Mouse (Mus musculus): Measurements from ENCODE around the gene 1700028P14Rik. TPM values are rescaled to one million over a fixed set of nuclear protein-coding genes. Genes with fewer than 3 reads are reported as not detected.

1700028P14Rik gene
- polyA plus RNA-seq, 1 experiment from 2014 or later = 0.62 TPM

DNA sequence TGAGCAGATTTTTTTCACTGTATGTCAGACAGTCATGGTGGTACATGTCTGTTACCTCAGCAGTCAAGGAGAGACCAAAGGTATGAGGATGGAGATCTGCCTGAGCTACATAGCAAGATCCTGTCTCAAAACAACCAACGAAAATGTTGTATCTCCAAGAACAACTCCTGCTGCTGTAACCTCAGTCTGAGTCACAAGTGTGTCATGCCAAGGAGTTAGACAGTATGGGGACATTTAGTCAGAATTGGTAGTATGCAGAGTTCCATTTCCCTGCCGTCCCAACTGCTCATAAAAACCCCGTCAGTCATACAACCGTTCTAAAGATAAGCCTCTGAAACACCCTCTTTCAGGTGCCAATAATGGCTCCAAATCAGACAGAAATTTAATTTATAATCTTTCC is 130.8 kb downstream of the 1700028P14Rik start:
- no peak overlapping the region for H3K4me2 ChIP-seq (replicated peaks)
- 94% methylated on average over 4 of the region's 4 CpGs for WGBS
- no peak overlapping the region for H3K4me3 ChIP-seq (replicated peaks)
- no peaks in the 10 kb centered on the region for H3K9me3 ChIP-seq
- no peaks in the 10 kb centered on the region for H3K36me3 ChIP-seq
- ATAC-seq = no peak
- no peak overlapping the region for H3K27ac ChIP-seq
- no peaks in the 10 kb centered on the region for H3K4me1 ChIP-seq (replicated peaks)
- H3K27me3 ChIP-seq = no peaks in the 10 kb centered on the region
- H3K9ac ChIP-seq (replicated peaks) = no peak overlapping the region

DNA sequence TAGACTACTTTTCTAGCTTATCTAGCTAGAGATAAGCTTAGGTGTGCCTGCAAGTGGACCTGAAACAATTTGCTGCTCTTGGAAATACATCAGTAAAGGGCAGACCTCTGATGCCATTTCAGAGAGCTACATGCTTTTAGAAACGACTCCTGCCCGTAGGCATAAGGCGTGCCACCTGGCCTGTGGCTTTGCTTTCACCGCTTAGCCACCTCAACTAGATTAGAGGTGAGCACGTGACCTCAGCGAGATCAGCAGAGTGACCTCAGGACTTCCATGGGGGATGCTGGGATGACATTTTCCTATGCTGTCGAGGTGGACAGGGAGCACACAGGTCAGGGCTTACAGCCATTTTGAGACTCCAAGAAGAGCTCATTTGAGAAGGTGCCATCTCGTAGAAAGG is 131.5 kb downstream of the 1700028P14Rik start:
- Histone ChIP-seq H3K4me1 (replicated peaks) (no peaks in the 10 kb centered on the region), H3K27ac (no peak overlapping the region), H3K9me3 (no peaks in the 10 kb centered on the region), H3K4me2 (replicated peaks) (no peak overlapping the region), H3K9ac (replicated peaks) (no peak overlapping the region), H3K36me3 (no peaks in the 10 kb centered on the region), H3K27me3 (no peaks in the 10 kb centered on the region), H3K4me3 (replicated peaks) (no peak overlapping the region)
- 87% methylated on average over 8 of the region's 8 CpGs for WGBS
- no peak for ATAC-seq

DNA sequence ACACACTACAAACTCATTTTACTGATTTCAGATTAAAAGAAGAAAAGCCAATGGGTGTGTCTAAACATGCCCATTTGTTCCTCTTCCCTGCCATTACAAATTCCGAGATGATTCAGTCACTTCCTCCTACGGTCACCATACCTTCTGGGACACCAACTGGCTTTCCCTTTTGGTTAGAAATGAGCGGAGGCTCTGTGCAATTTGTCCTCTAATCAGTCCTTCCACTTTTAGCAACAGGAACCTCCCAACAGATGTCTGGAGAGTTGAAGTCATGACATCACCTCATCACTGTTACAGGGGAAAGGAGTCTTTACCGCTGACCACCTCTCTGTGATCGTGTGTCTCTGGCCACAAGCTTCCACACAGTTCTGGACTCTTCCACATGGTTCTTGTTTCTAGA is 132.0 kb downstream of the 1700028P14Rik start:
- Histone ChIP-seq H3K4me2 (replicated peaks) (no peak overlapping the region), H3K36me3 (no peaks in the 10 kb centered on the region), H3K9ac (replicated peaks) (no peak overlapping the region), H3K27ac (no peak overlapping the region), H3K9me3 (no peaks in the 10 kb centered on the region), H3K4me3 (replicated peaks) (no peak overlapping the region), H3K27me3 (no peaks in the 10 kb centered on the region), H3K4me1 (replicated peaks) (no peaks in the 10 kb centered on the region)
- ATAC-seq = no peak
- 90% methylated on average over 5 of the region's 5 CpGs for WGBS

DNA sequence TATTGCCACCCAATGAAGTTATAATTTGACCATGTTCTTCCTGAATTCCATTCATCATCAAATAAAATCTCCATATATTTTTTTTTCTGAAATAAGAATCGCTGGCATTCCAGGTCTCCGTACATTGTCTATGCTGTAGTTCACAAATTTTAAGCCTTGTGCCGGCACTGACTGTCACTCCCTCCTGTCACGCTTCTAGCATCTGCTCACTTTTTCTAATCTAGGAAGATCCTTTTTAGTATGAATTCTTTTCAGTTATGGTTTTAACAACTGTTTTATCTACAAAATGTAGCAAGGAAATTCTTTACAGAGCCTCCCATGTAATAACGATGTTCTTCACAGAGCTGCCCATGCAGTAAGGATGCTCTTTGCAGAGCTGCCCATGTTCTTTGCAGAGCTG is 134.1 kb downstream of the 1700028P14Rik start:
- Histone ChIP-seq H3K36me3 (no peaks in the 10 kb centered on the region), H3K27me3 (no peaks in the 10 kb centered on the region), H3K9ac (replicated peaks) (no peak overlapping the region), H3K4me3 (replicated peaks) (no peak overlapping the region), H3K27ac (no peak overlapping the region), H3K4me1 (replicated peaks) (no peaks in the 10 kb centered on the region), H3K9me3 (no peaks in the 10 kb centered on the region), H3K4me2 (replicated peaks) (no peak overlapping the region)
- ATAC-seq = no peak
- WGBS = 89% methylated on average over 5 of the region's 5 CpGs

DNA sequence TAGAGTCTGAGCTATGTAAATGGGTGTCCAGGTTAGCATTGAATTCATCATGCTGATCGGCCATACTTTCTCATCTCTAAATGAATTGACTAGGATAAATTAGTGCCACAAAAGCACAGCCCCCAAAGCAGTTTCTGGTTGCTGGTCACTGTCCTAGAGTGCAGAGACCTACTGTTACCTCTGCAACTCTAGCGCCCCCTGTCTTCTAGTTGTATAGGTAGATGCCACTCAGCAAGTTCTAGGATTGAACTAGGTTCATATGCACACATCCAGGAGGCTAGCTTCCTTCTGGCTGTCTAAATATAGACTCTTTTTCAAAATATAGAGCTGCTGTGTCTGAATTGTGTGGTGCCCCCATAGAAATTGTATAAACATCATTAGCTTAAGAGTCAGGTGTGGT is 141.3 kb downstream of the 1700028P14Rik start:
- no peak for ATAC-seq
- H3K4me3 ChIP-seq (replicated peaks) = no peak overlapping the region
- 57% methylated on average over 2 of the region's 2 CpGs for WGBS

More for the DNA sequence above, 141.3 kb downstream of the 1700028P14Rik start:
- Histone ChIP-seq H3K4me2 (replicated peaks) (no peak overlapping the region), H3K4me1 (replicated peaks) (peaks cover 14% of the 10 kb centered on the region), H3K27ac (no peak overlapping the region), H3K36me3 (no peaks in the 10 kb centered on the region), H3K9ac (replicated peaks) (no peak overlapping the region), H3K27me3 (no peaks in the 10 kb centered on the region), H3K9me3 (no peaks in the 10 kb centered on the region)

Other genes with a start within 250 kb of the 1700028P14Rik start
- gene Mamdc2, start 204.4 kb downstream of the 1700028P14Rik start, polyA plus RNA-seq (2015; fragmentation: Nextera tagmentation; extraction: Ambion mirVana) = 1.4 and 1.6 TPM in 2 replicates
- gene Ptar1, start 34.6 kb upstream of the 1700028P14Rik start, polyA plus RNA-seq (2015; fragmentation: Nextera tagmentation; extraction: Ambion mirVana) = 4.3 and 5.8 TPM in 2 replicates
- 4.9 and 6.3 TPM in 2 replicates for gene Apba1, start 106.1 kb upstream of the 1700028P14Rik start, polyA plus RNA-seq (2015; fragmentation: Nextera tagmentation; extraction: Ambion mirVana)

All from midbrain, embryonic 13.5 days (tissue).